Mouse (Mus musculus): ENCODE results near the gene Tbkbp1. TPM values are rescaled to one million over a fixed set of nuclear protein-coding genes. Genes with fewer than 3 reads are reported as not detected.

The Tbkbp1 gene
- polyA plus RNA-seq, 1 experiment from 2014 or later: 27.3 TPM

- WGBS (ENCODE audit: missing documents): 50% methylated on average over 16 of the region's 19 CpGs
- Histone ChIP-seq H3K79me2 (ENCODE audit: inconsistent target) (no peaks in the 10 kb centered on the region), H3K27ac (peak overlapping the region; percentile 52), H3K36me3 (ENCODE audit: inconsistent target) (no peaks in the 10 kb centered on the region), H3K4me3 (ENCODE audit: inconsistent target) (peak overlapping the region; percentile 54)
Measured at GRCm38 (mm10) chr11:97127470-97128223, 23.6 kb downstream of the Tbkbp1 start.

- WGBS (ENCODE audit: missing documents): 4% methylated on average over 32 of the region's 32 CpGs
- Histone ChIP-seq H3K27ac (peak overlapping the region; percentile 52), H3K36me3 (ENCODE audit: inconsistent target) (no peaks in the 10 kb centered on the region), H3K4me3 (ENCODE audit: inconsistent target) (peak overlapping the region; percentile 54), H3K79me2 (ENCODE audit: inconsistent target) (no peaks in the 10 kb centered on the region)
Measured at GRCm38 (mm10) chr11:97126645-97127468, 24.4 kb downstream of the Tbkbp1 start.

- no peak overlapping the region for H3K27ac ChIP-seq
- no peaks in the 10 kb centered on the region for H3K79me2 ChIP-seq (ENCODE audit: inconsistent target)
- WGBS (ENCODE audit: missing documents): 93% methylated on average over 8 of the region's 10 CpGs
- no peaks in the 10 kb centered on the region for H3K36me3 ChIP-seq (ENCODE audit: inconsistent target)
- H3K4me3 ChIP-seq (ENCODE audit: inconsistent target): no peak overlapping the region
Measured at GRCm38 (mm10) chr11:97124266-97125036, 26.8 kb downstream of the Tbkbp1 start.

GRCm38 (mm10) chr11:97123282-97123890, 27.9 kb downstream of the Tbkbp1 start:
- Histone ChIP-seq H3K36me3 (ENCODE audit: inconsistent target) (no peaks in the 10 kb centered on the region), H3K4me3 (ENCODE audit: inconsistent target) (no peak overlapping the region), H3K79me2 (ENCODE audit: inconsistent target) (no peaks in the 10 kb centered on the region), H3K27ac (no peak overlapping the region)
- 65% methylated on average over 11 of the region's 11 CpGs for WGBS (ENCODE audit: missing documents)

GRCm38 (mm10) chr11:97120641-97121040, 30.7 kb downstream of the Tbkbp1 start:
- Histone ChIP-seq H3K36me3 (ENCODE audit: inconsistent target) (no peaks in the 10 kb centered on the region), H3K27ac (no peak overlapping the region), H3K79me2 (ENCODE audit: inconsistent target) (no peaks in the 10 kb centered on the region), H3K4me3 (ENCODE audit: inconsistent target) (no peak overlapping the region)
- 84% methylated on average over 3 of the region's 3 CpGs for WGBS (ENCODE audit: missing documents)

GRCm38 (mm10) chr11:97120221-97120620, 31.1 kb downstream of the Tbkbp1 start:
- H3K79me2 ChIP-seq (ENCODE audit: inconsistent target): no peaks in the 10 kb centered on the region
- H3K36me3 ChIP-seq (ENCODE audit: inconsistent target): no peaks in the 10 kb centered on the region
- 87% methylated on average over 10 of the region's 10 CpGs for WGBS (ENCODE audit: missing documents)
- H3K27ac ChIP-seq: no peak overlapping the region
- no peak overlapping the region for H3K4me3 ChIP-seq (ENCODE audit: inconsistent target)

GRCm38 (mm10) chr11:97115797-97116196, 35.5 kb downstream of the Tbkbp1 start:
- H3K4me3 ChIP-seq (ENCODE audit: inconsistent target): no peak overlapping the region
- WGBS (ENCODE audit: missing documents): 4% methylated on average over 8 of the region's 11 CpGs

GRCm38 (mm10) chr11:97114671-97115601, 36.4 kb downstream of the Tbkbp1 start, which contains the start of gene Tbx21:
Gene Tbx21 (minus strand): TSS chr11:97115331.
- H3K27ac ChIP-seq: no peak within 1 kb of the TSS
- 2% methylated on average over 86 of the region's 87 CpGs for WGBS (ENCODE audit: missing documents)

More at GRCm38 (mm10) chr11:97115797-97116196, 35.5 kb downstream of the Tbkbp1 start:
- no peak overlapping the region for H3K27ac ChIP-seq
- H3K36me3 ChIP-seq (ENCODE audit: inconsistent target): no peaks in the 10 kb centered on the region
- no peaks in the 10 kb centered on the region for H3K79me2 ChIP-seq (ENCODE audit: inconsistent target)

GRCm38 (mm10) chr11:97112519-97113125, 38.7 kb downstream of the Tbkbp1 start:
- Histone ChIP-seq H3K79me2 (ENCODE audit: inconsistent target) (no peaks in the 10 kb centered on the region), H3K4me3 (ENCODE audit: inconsistent target) (no peak overlapping the region), H3K27ac (no peak overlapping the region), H3K36me3 (ENCODE audit: inconsistent target) (no peaks in the 10 kb centered on the region)
- 94% methylated on average over 9 of the region's 9 CpGs for WGBS (ENCODE audit: missing documents)

More at GRCm38 (mm10) chr11:97114671-97115601, 36.4 kb downstream of the Tbkbp1 start, which contains the start of gene Tbx21:
- no peaks in the 10 kb centered on the region for H3K79me2 ChIP-seq (ENCODE audit: inconsistent target)
- H3K4me3 ChIP-seq (ENCODE audit: inconsistent target): no peak within 1 kb of the TSS
- no peaks in the 10 kb centered on the region for H3K36me3 ChIP-seq (ENCODE audit: inconsistent target)

- no peaks in the 10 kb centered on the region for H3K36me3 ChIP-seq (ENCODE audit: inconsistent target)
- 96% methylated on average over 16 of the region's 16 CpGs for WGBS (ENCODE audit: missing documents)
- no peak overlapping the region for H3K27ac ChIP-seq
- no peaks in the 10 kb centered on the region for H3K79me2 ChIP-seq (ENCODE audit: inconsistent target)
- no peak overlapping the region for H3K4me3 ChIP-seq (ENCODE audit: inconsistent target)
Measured at GRCm38 (mm10) chr11:97108976-97109375, 42.3 kb downstream of the Tbkbp1 start.

- Histone ChIP-seq H3K36me3 (ENCODE audit: inconsistent target) (no peaks in the 10 kb centered on the region), H3K27ac (no peak overlapping the region)
- WGBS (ENCODE audit: missing documents): 95% methylated on average over 9 of the region's 9 CpGs
Measured at GRCm38 (mm10) chr11:97104091-97104483, 47.2 kb downstream of the Tbkbp1 start.

GRCm38 (mm10) chr11:97103163-97104090, 47.9 kb downstream of the Tbkbp1 start:
- H3K4me3 ChIP-seq (ENCODE audit: inconsistent target): no peak overlapping the region
- no peak overlapping the region for H3K27ac ChIP-seq
- H3K36me3 ChIP-seq (ENCODE audit: inconsistent target): no peaks in the 10 kb centered on the region
- 45% methylated on average over 10 of the region's 10 CpGs for WGBS (ENCODE audit: missing documents)
- H3K79me2 ChIP-seq (ENCODE audit: inconsistent target): no peaks in the 10 kb centered on the region

More at GRCm38 (mm10) chr11:97104091-97104483, 47.2 kb downstream of the Tbkbp1 start:
- no peak overlapping the region for H3K4me3 ChIP-seq (ENCODE audit: inconsistent target)
- H3K79me2 ChIP-seq (ENCODE audit: inconsistent target): no peaks in the 10 kb centered on the region
